Mouse (Mus musculus) MEL (cell line): ENCODE measurements at regions not wholly inside any gene's neighbourhood (a gene's known extent, or its start where the extent isn't known, plus 50 kb on each side); places are given as distances from the start of the nearest gene placed in this dataset.

Experiments used
- DNase-seq: peaks from one replicate; pipeline ENCODE4 v3.0.0; 2011; ENCODE audit warnings: low read depth, low spot score
- H3K27ac ChIP-seq: 2 replicates; pipeline ENCODE4 v1.5.1; 2012; ENCODE audit warnings: low read depth, mild to moderate bottlenecking, control low read depth, low read length, moderate library complexity; ENCODE audit not compliant: control insufficient read depth
- H3K27me3 ChIP-seq, 2 experiments: fragments of 150-350 bp in 1 of 2; sonication (generic) in 1 of 2; 2 replicates each; pipeline ENCODE4 v1.6.1; 2012; ENCODE audit warnings: low read length in 2 of 2, mild to moderate bottlenecking in 2 of 2, improper control_type of control experiment in 1 of 2, moderate library complexity in 1 of 2; ENCODE audit not compliant: insufficient read depth in 2 of 2, control insufficient read depth in 1 of 2
- H3K36me3 ChIP-seq, 2 experiments: 2 replicates each; pipeline ENCODE4 v1.6.1; 2012 to 2014; ENCODE audit warnings: low read length in 2 of 2, improper control_type of control experiment in 1 of 2, inconsistent platforms in 1 of 2, mild to moderate bottlenecking in 1 of 2; ENCODE audit not compliant: insufficient read depth in 2 of 2, control insufficient read depth in 1 of 2
- H3K4me1 ChIP-seq, 2 experiments: fragments of 150-350 bp in 1 of 2; sonication (generic) in 1 of 2; 2 replicates each; pipeline ENCODE4 v1.6.1; 2012; ENCODE audit warnings: low read length in 2 of 2, improper control_type of control experiment in 1 of 2, mild to moderate bottlenecking in 1 of 2; ENCODE audit not compliant: insufficient read depth in 2 of 2, control insufficient read depth in 1 of 2
- H3K4me3 ChIP-seq, 2 experiments: fragments of 150-350 bp in 1 of 2; sonication (generic) in 1 of 2; 2 replicates each; pipeline ENCODE4 v1.5.1; 2012; ENCODE audit warnings: low read depth in 2 of 2, low read length in 2 of 2, mild to moderate bottlenecking in 2 of 2, moderate library complexity in 2 of 2, control low read depth in 1 of 2, improper control_type of control experiment in 1 of 2; ENCODE audit not compliant: control insufficient read depth in 1 of 2, insufficient read depth in 1 of 2
- H3K79me2 ChIP-seq: 2 replicates; pipeline ENCODE4 v1.6.1; 2012; ENCODE audit warnings: mild to moderate bottlenecking, low read length, moderate library complexity; ENCODE audit not compliant: control insufficient read depth, poor library complexity, insufficient read depth
- H3K9ac ChIP-seq: 2 replicates; pipeline ENCODE4 v1.6.1; 2012; ENCODE audit warnings: low read depth, mild to moderate bottlenecking, control low read depth, low read length, moderate library complexity; ENCODE audit not compliant: control insufficient read depth, poor library complexity, severe bottlenecking
- H3K9me3 ChIP-seq: fragments of 150-350 bp; sonication (generic); replicated peaks from 2 replicates; pipeline ENCODE4 v1.6.1; 2012; ENCODE audit warnings: mild to moderate bottlenecking, low read length, improper control_type of control experiment, moderate library complexity; ENCODE audit not compliant: insufficient read depth
- BHLHE40 ChIP-seq: IDR thresholded peaks from 2 replicates; pipeline ENCODE4 v1.6.1; 2012; ENCODE audit warnings: low read depth, mild to moderate bottlenecking, inconsistent platforms, low read length, improper control_type of control experiment, borderline replicate concordance
- CHD1 ChIP-seq: IDR thresholded peaks from 2 replicates; pipeline ENCODE4 v1.6.1; 2012; ENCODE audit warnings: low read depth, mild to moderate bottlenecking, inconsistent platforms, low read length, improper control_type of control experiment
- CHD2 ChIP-seq: IDR thresholded peaks from 2 replicates; pipeline ENCODE4 v1.6.1; 2011; ENCODE audit warnings: low read length, improper control_type of control experiment
- CTCF ChIP-seq, 3 experiments: IDR thresholded peaks in 2 of 3; conservative IDR thresholded peaks in 1 of 3; 2 replicates each; pipeline ENCODE4 v1.5.1; 2011 to 2012; ENCODE audit warnings: low read length in 3 of 3, low read depth in 2 of 3, mild to moderate bottlenecking in 2 of 3, improper control_type of control experiment in 1 of 3, inconsistent platforms in 1 of 3, mixed read lengths in 1 of 3, moderate library complexity in 1 of 3; ENCODE audit not compliant: control insufficient read depth in 1 of 3, insufficient read depth in 1 of 3, poor library complexity in 1 of 3, severe bottlenecking in 1 of 3
- E2F4 ChIP-seq: IDR thresholded peaks from 2 replicates; pipeline ENCODE4 v1.6.1; 2011; ENCODE audit warnings: low read depth, low read length, improper control_type of control experiment, borderline replicate concordance
- EP300 ChIP-seq, 2 experiments: IDR thresholded peaks; 2 replicates each; pipeline ENCODE4 v1.6.1; 2011; ENCODE audit warnings: improper control_type of control experiment in 2 of 2, low read length in 2 of 2, low read depth in 1 of 2, mild to moderate bottlenecking in 1 of 2
- GATA1 ChIP-seq: IDR thresholded peaks from 2 replicates; pipeline ENCODE4 v1.6.1; 2011; ENCODE audit warnings: low read depth, low read length, improper control_type of control experiment
- HCFC1 ChIP-seq: IDR thresholded peaks from 2 replicates; pipeline ENCODE4 v1.6.1; 2012; ENCODE audit warnings: low read depth, mild to moderate bottlenecking, inconsistent platforms, low read length, improper control_type of control experiment, moderate library complexity
- KAT2A ChIP-seq: conservative IDR thresholded peaks from 2 replicates; pipeline ENCODE4 v1.6.1; 2012; ENCODE audit warnings: low read depth, low read length, improper control_type of control experiment, inconsistent platforms
- MAFK ChIP-seq: IDR thresholded peaks from 2 replicates; pipeline ENCODE4 v1.6.1; 2011; ENCODE audit warnings: low read depth, mild to moderate bottlenecking, low read length, improper control_type of control experiment, borderline replicate concordance
- MAZ ChIP-seq: IDR thresholded peaks from 2 replicates; pipeline ENCODE4 v1.6.1; 2012; ENCODE audit warnings: low read depth, mild to moderate bottlenecking, inconsistent platforms, low read length, improper control_type of control experiment
- MYC ChIP-seq: IDR thresholded peaks from 2 replicates; pipeline ENCODE4 v1.6.1; 2011; ENCODE audit warnings: low read depth, mild to moderate bottlenecking, low read length, improper control_type of control experiment, moderate library complexity
- NRF1 ChIP-seq: IDR thresholded peaks from 2 replicates; pipeline ENCODE4 v1.6.1; 2014; ENCODE audit warnings: low read depth, mild to moderate bottlenecking, inconsistent platforms, low read length, improper control_type of control experiment, moderate library complexity; ENCODE audit not compliant: poor library complexity, insufficient read depth, severe bottlenecking
- POLR2AphosphoS2 ChIP-seq: IDR thresholded peaks from 2 replicates; pipeline ENCODE4 v1.6.1; 2011; ENCODE audit warnings: low read length, improper control_type of control experiment
- POLR2AphosphoS5 ChIP-seq: IDR thresholded peaks from 2 replicates; pipeline ENCODE4 v1.6.1; 2012; ENCODE audit warnings: low read depth, borderline replicate concordance, mild to moderate bottlenecking, inconsistent platforms, low read length, moderate library complexity, mixed read lengths
- RAD21 ChIP-seq: IDR thresholded peaks from 2 replicates; pipeline ENCODE4 v1.6.1; 2011; ENCODE audit warnings: mild to moderate bottlenecking, low read depth, low read length, improper control_type of control experiment
- RCOR1 ChIP-seq: IDR thresholded peaks from 2 replicates; pipeline ENCODE4 v1.6.1; 2012; ENCODE audit warnings: low read depth, mild to moderate bottlenecking, inconsistent platforms, low read length, improper control_type of control experiment
- SIN3A ChIP-seq: IDR thresholded peaks from 2 replicates; pipeline ENCODE4 v1.6.1; 2012; ENCODE audit warnings: low read length, improper control_type of control experiment, inconsistent platforms
- UBTF ChIP-seq: IDR thresholded peaks from 2 replicates; pipeline ENCODE4 v1.6.1; 2012; ENCODE audit warnings: low read depth, mild to moderate bottlenecking, inconsistent platforms, low read length, improper control_type of control experiment, moderate library complexity, borderline replicate concordance; ENCODE audit not compliant: insufficient read depth
- USF1 ChIP-seq: IDR thresholded peaks from 2 replicates; pipeline ENCODE4 v1.6.1; 2014; ENCODE audit warnings: low read depth, mild to moderate bottlenecking, inconsistent platforms, low read length, improper control_type of control experiment, moderate library complexity
- USF2 ChIP-seq, 2 experiments: IDR thresholded peaks; 2 replicates each; pipeline ENCODE4 v1.6.1; 2011 to 2012; ENCODE audit warnings: improper control_type of control experiment in 2 of 2, low read length in 2 of 2, borderline replicate concordance in 1 of 2, inconsistent platforms in 1 of 2, low read depth in 1 of 2, mild to moderate bottlenecking in 1 of 2; ENCODE audit not compliant: insufficient read depth in 1 of 2
- ZC3H11A ChIP-seq: IDR thresholded peaks from 2 replicates; pipeline ENCODE4 v1.6.1; 2012; ENCODE audit warnings: low read depth, mild to moderate bottlenecking, inconsistent platforms, low read length, improper control_type of control experiment
- ZMIZ1 ChIP-seq: IDR thresholded peaks from 2 replicates; pipeline ENCODE4 v1.6.1; 2012; ENCODE audit warnings: low read depth, mild to moderate bottlenecking, inconsistent platforms, low read length, improper control_type of control experiment, moderate library complexity

DNA sequence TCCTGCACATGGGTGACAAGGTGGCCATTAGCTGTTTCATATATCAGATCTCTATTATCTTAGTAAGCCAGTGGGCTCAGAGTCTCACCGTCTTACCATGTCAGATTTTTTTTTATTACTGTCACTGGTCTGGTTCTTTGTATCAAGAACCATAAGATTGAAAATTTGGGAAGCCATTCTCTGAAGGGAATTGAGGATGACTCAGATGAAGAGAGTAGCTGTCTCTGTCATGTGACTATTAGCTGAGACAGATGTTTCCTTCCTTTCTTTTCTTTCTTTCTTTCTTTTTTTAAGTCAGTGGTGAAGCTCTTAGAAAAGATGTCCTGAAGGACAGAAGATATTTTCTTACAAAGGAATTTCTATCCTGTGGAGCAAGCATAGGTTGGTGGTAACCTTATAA is 84.1 kb downstream of the Dact1 start:
- Histone ChIP-seq H3K79me2 (no peaks in the 10 kb centered on the region), H3K4me1 (no peaks in the 10 kb centered on the region), H3K36me3 (no peaks in the 10 kb centered on the region), H3K9me3 (no peaks in the 10 kb centered on the region), H3K27me3 (no peaks in the 10 kb centered on the region), H3K9ac (no peak overlapping the region), H3K4me3 (no peak overlapping the region), H3K27ac (no peak overlapping the region)
- no peak for DNase-seq
- TF ChIP-seq MAZ = no peak
- TF ChIP-seq POLR2AphosphoS2 = no peak

DNA sequence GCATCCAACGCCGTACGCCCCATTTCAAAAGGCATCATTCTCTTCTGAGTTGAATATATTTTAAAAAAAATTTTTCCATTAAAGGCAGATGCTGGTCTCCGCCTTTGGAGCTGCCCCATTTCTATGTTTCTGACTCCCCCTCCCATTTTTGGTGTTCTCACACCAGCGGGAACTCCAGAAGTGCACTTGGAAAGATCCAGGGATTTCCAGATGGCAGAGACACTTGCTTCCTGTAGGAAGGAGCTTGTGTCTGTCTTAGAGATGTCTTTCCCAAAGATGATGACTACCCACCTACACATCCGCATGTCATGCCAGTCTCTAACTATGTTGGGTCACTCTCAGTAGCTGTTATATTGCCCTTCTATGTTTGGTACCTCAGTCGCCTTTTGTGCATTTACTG is 87.8 kb downstream of the Dact1 start:
- Histone ChIP-seq H3K27me3 (no peaks in the 10 kb centered on the region), H3K27ac (no peak overlapping the region), H3K4me1 (no peaks in the 10 kb centered on the region), H3K9me3 (no peaks in the 10 kb centered on the region), H3K4me3 (no peak overlapping the region), H3K79me2 (no peaks in the 10 kb centered on the region), H3K9ac (no peak overlapping the region), H3K36me3 (no peaks in the 10 kb centered on the region)
- no peak for DNase-seq
- TF ChIP-seq POLR2AphosphoS2 = no peak
- no peak for TF ChIP-seq ZC3H11A
- no peak for TF ChIP-seq BHLHE40
- no peak for TF ChIP-seq GATA1
- TF ChIP-seq ZMIZ1 = no peak
- TF ChIP-seq KAT2A = no peak
- no peak for TF ChIP-seq RCOR1

DNA sequence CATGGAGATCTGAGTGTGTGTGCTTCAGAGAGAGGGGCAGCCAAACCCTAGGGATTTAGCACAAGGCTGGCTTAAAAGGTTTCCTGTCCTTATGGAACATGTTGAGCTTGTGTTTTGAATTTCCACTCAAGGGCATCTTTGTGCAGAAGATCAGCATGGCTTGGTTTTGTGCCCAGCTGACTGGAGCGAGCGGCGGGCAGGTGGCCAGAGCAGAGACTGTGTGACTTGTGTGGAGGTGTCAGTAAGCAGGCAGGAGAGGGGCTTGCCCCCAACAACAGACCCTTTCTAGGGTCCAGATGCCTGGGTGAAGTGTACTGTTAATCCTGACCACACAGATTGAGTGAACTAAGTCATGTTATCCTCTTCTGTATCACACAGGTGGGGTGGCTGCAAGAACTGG is 89.0 kb downstream of the Dact1 start:
- H3K9ac ChIP-seq = no peak overlapping the region
- no peaks in the 10 kb centered on the region for H3K27me3 ChIP-seq
- H3K79me2 ChIP-seq = no peaks in the 10 kb centered on the region
- TF ChIP-seq POLR2AphosphoS2 (no peak), NRF1 (no peak), MYC (no peak), CHD1 (no peak), E2F4 (no peak), POLR2AphosphoS5 (no peak), EP300 (IDR thresholded peaks at IDR 0.05; ENCODE audit: low read depth in 1 of 2, low read length in 2 of 2) (no peak), RCOR1 (no peak), RAD21 (no peak), SIN3A (no peak), MAZ (no peak), MAFK (no peak), USF1 (no peak), CHD2 (no peak), CTCF (IDR thresholded peaks at IDR 0.05 in 2 of 3, conservative IDR thresholded peaks at IDR 0.05 in 1 of 3; ENCODE audit: control insufficient read depth in 1 of 3, insufficient read depth in 1 of 3, low read depth in 2 of 3, low read length in 3 of 3, poor library complexity in 1 of 3, severe bottlenecking in 1 of 3) (no peak), UBTF (no peak), USF2 (IDR thresholded peaks at IDR 0.05; ENCODE audit: borderline replicate concordance in 1 of 2, insufficient read depth in 1 of 2, low read depth in 1 of 2, low read length in 2 of 2) (no peak), HCFC1 (no peak)
- no peak overlapping the region for H3K27ac ChIP-seq
- no peak for DNase-seq
- H3K36me3 ChIP-seq = no peaks in the 10 kb centered on the region
- H3K4me3 ChIP-seq = no peak overlapping the region
- H3K9me3 ChIP-seq = no peaks in the 10 kb centered on the region
- H3K4me1 ChIP-seq = no peaks in the 10 kb centered on the region
